Mouse (Mus musculus) hindbrain, embryonic 11.5 days (tissue): ENCODE data around the gene Rassf2. TPM values are rescaled to one million over a fixed set of nuclear protein-coding genes. Genes with fewer than 3 reads are reported as not detected.

Source experiments
- ATAC-seq: fragments of 200-750 bp; cut with Nextera tagmentation; 2 replicates; pipeline ENCODE4 v1.8.0; 2017; ENCODE audit warnings: mild to moderate bottlenecking, moderate TSS enrichment, moderate library complexity; ENCODE audit not compliant: low FRiP score
- DNase-seq: peaks from one replicate; pipeline ENCODE4 v3.0.0-alpha.2; 2015; ENCODE audit warnings: low spot score
- H3K27ac ChIP-seq: fragments of 300-500 bp; sonication (generic); 2 replicates; pipeline ENCODE4 v1.5.1; 2014; ENCODE audit warnings: mild to moderate bottlenecking, low read depth, low read length
- H3K27me3 ChIP-seq: fragments of 300-500 bp; sonication (generic); 2 replicates; pipeline ENCODE4 v1.6.1; 2014; ENCODE audit warnings: mild to moderate bottlenecking, low read length, moderate library complexity, mixed read lengths; ENCODE audit not compliant: control insufficient read depth, insufficient read depth
- H3K36me3 ChIP-seq: fragments of 300-500 bp; sonication (generic); 2 replicates; pipeline ENCODE4 v1.6.1; 2014; ENCODE audit warnings: mild to moderate bottlenecking, low read length, moderate library complexity, mixed read lengths; ENCODE audit not compliant: control insufficient read depth, insufficient read depth
- H3K4me1 ChIP-seq: fragments of 300-500 bp; sonication (generic); replicated peaks from 2 replicates; pipeline ENCODE4 v1.6.1; 2014; ENCODE audit warnings: low read length, mixed read lengths; ENCODE audit not compliant: control insufficient read depth, insufficient read depth
- H3K4me2 ChIP-seq: fragments of 300-500 bp; sonication (generic); replicated peaks from 2 replicates; pipeline ENCODE4 v1.6.1; 2014; ENCODE audit warnings: mild to moderate bottlenecking, low read depth, low read length
- H3K4me3 ChIP-seq: fragments of 300-500 bp; sonication (generic); 2 replicates; pipeline ENCODE4 v1.5.1; 2014; ENCODE audit warnings: low read depth, low read length
- H3K9ac ChIP-seq: fragments of 300-500 bp; sonication (generic); 2 replicates; pipeline ENCODE4 v1.6.1; 2014; ENCODE audit warnings: low read depth, low read length
- H3K9me3 ChIP-seq: fragments of 300-500 bp; sonication (generic); 2 replicates; pipeline ENCODE4 v1.6.1; 2016; ENCODE audit warnings: low read length; ENCODE audit not compliant: control insufficient read depth
- WGBS: fragments of 180-500 bp; shearing (Covaris S2); extraction: QIAGEN DNeasy Blood & Tissue Kit; methylation state at CpG from one replicate; pipeline ENCODE4 v1.1.7; 2014; 5-methylcytosine and 5-hydroxymethylcytosine counted together
- polyA plus RNA-seq: library from polyadenylated mRNA; unstranded; fragments of >200 nt; fragmentation: Nextera tagmentation; extraction: Ambion mirVana; gene quantifications from 2 replicates; pipeline ENCODE4 v1.2.1, GENCODE M21; 2014

Gene Rassf2
- polyA plus RNA-seq, 1 experiment from 2014 or later: 27.2 TPM

DNA sequence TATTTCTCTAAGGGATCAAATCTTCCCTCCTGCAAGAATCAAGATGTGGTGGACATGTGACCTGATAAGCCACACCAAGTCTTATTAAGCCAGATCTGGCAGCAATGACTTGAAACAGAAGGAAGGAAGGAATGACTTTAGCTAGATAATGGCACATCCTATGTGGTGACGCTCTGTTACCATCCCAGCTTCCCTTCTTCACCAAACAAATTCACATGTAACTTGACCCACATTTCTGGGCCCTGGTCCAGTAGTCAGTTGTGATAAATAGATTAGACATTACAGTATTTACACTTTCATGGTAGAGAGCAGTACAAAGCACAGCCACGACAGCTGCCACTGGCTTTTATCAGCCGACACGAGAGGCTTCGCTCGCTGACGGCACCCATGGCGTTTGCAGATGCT, 25.3 kb upstream of the Rassf2 start:
- no peaks in the 10 kb centered on the region for H3K4me1 ChIP-seq
- H3K4me3 ChIP-seq: no peak overlapping the region
- H3K36me3 ChIP-seq: no peaks in the 10 kb centered on the region
- ATAC-seq (no peak), DNase-seq (no peak)
- WGBS: 96% methylated on average over 8 of the region's 8 CpGs
- no peaks in the 10 kb centered on the region for H3K9me3 ChIP-seq
- no peak overlapping the region for H3K9ac ChIP-seq
- no peaks in the 10 kb centered on the region for H3K27me3 ChIP-seq
- H3K27ac ChIP-seq: no peak overlapping the region
- no peak overlapping the region for H3K4me2 ChIP-seq

DNA sequence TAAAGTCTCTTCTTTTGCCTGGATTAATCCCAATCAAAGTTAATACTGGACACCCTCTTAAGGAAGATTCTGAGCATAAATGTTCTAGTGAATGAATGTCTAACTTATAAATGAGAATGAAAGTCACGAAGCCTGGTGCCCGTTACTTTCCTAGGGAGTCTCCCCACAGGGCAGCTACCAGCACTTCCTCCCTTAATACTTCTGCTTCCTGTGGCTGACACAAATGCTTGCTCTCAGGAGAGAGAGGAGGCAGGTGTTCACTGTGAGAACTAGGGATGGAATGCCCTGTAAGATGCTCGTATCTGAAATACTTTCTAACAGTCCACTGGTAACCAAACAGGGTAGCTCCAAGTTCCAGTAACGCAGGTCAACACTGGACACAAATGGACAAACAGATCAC, 23.8 kb upstream of the Rassf2 start:
- H3K9ac ChIP-seq: no peak overlapping the region
- H3K4me2 ChIP-seq: no peak overlapping the region
- no peaks in the 10 kb centered on the region for H3K9me3 ChIP-seq
- H3K27me3 ChIP-seq: no peaks in the 10 kb centered on the region
- no peak for ATAC-seq
- DNase-seq: no peak
- H3K4me1 ChIP-seq: no peaks in the 10 kb centered on the region
- WGBS: 94% methylated on average over 4 of the region's 4 CpGs
- H3K4me3 ChIP-seq: no peak overlapping the region
- no peak overlapping the region for H3K27ac ChIP-seq
- H3K36me3 ChIP-seq: no peaks in the 10 kb centered on the region

DNA sequence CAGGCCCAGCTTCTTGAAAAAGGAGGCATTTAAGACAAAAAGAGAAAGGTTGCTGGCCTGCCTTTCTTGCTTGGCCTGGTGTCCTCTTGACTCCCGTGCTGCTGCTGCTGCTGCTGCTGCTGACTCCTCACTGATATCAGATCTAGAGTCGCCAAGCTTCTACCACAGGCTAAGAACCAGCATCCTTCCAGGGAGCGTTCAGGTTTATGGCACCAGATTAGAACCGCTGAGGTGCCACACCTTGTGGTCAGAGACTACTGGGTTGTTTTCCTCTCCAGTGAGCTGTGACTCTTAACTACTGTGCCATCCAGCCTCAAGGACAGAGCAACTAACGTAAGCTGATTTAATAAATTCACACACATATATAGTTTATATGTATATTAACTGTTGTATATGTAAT, 21.7 kb upstream of the Rassf2 start:
- Histone ChIP-seq H3K36me3 (no peaks in the 10 kb centered on the region), H3K27me3 (no peaks in the 10 kb centered on the region), H3K9me3 (no peaks in the 10 kb centered on the region), H3K4me2 (no peak overlapping the region), H3K4me1 (no peaks in the 10 kb centered on the region), H3K9ac (no peak overlapping the region), H3K27ac (no peak overlapping the region), H3K4me3 (no peak overlapping the region)
- ATAC-seq: no peak
- DNase-seq: no peak
- WGBS: 83% methylated on average over 5 of the region's 5 CpGs

DNA sequence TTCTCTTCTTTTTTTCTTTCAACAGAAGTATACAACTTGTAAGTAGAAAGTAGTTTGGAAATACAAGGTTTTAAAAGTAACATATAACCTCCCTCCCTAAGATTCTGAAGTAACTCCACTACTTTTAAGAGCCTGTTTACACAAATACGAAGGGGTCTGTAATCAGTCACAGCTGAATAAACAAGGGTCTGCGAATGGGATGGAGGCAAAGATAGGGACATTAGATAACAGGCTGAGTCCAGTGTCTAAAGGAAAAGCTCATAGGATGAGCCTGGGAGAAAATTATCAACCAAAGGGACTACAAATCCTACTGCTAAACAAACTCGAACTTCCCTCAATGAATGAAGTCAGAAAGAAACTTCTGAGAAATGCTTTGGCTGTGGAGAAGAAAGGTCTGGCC, 19.9 kb upstream of the Rassf2 start:
- ATAC-seq: no peak
- Histone ChIP-seq H3K4me3 (no peak overlapping the region), H3K27me3 (no peaks in the 10 kb centered on the region), H3K9me3 (no peaks in the 10 kb centered on the region), H3K4me2 (no peak overlapping the region), H3K27ac (no peak overlapping the region), H3K4me1 (no peaks in the 10 kb centered on the region), H3K9ac (no peak overlapping the region), H3K36me3 (no peaks in the 10 kb centered on the region)
- 51% methylated on average over 3 of the region's 3 CpGs for WGBS
- no peak for DNase-seq

DNA sequence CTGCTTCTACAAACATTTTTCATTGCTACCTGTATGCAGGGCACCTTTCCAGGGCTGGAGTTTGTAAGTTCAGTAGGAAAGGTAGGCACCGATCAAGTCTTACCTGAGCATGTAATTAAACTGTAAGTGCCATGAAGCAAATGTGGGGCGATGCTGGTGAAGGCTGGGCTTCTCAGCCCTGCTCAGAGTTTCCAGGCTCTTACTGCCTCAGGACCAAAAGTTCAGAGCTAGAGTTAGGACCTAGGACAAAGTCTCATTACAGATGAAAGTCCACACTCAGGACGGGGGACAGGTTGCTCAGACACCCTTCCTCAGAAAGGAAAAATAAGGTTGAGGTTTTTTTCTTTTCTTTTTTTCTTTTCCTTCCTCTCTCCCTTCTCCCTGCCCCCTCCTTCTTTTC, 19.4 kb upstream of the Rassf2 start:
- Histone ChIP-seq H3K9me3 (no peaks in the 10 kb centered on the region), H3K4me2 (no peak overlapping the region), H3K27ac (no peak overlapping the region), H3K27me3 (no peaks in the 10 kb centered on the region), H3K9ac (no peak overlapping the region), H3K4me3 (no peak overlapping the region), H3K4me1 (no peaks in the 10 kb centered on the region), H3K36me3 (no peaks in the 10 kb centered on the region)
- DNase-seq: no peak
- 77% methylated on average over 3 of the region's 3 CpGs for WGBS
- no peak for ATAC-seq

DNA sequence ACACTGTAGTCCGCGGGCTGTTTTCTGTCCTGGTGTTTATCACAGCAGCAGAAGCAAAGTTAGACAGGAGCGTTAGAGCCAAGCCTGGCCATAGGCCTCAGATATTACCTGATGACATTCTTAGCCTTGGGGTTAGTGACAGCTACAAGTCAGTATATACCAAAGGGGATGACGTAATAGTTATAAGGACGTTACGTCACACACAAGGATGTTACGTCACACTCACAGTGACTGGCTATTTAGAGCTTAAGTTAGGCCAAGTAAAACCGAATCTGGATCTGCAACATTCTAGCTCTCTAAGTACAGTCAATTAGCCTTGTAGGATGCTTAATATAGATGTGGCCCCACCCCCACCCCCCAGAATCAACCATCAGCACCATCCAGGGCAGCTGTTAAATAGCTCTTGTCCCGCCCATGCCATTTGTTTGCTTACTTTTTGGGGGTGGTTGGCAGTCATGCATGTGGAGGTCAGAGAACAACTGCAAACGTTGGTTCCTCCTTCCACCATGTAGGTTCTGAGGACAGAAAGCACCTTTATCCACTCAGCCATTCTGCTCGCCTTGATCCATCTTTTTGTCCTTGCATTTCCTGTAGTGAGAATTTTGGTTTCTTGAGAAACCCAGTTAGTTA, 18.2 kb upstream of the Rassf2 start:
- Histone ChIP-seq H3K4me1 (no peaks in the 10 kb centered on the region), H3K36me3 (no peaks in the 10 kb centered on the region), H3K9ac (no peak overlapping the region), H3K27ac (no peak overlapping the region), H3K27me3 (no peaks in the 10 kb centered on the region), H3K9me3 (no peaks in the 10 kb centered on the region), H3K4me2 (no peak overlapping the region), H3K4me3 (no peak overlapping the region)
- DNase-seq (no peak), ATAC-seq (no peak)
- WGBS: 89% methylated on average over 11 of the region's 11 CpGs

DNA sequence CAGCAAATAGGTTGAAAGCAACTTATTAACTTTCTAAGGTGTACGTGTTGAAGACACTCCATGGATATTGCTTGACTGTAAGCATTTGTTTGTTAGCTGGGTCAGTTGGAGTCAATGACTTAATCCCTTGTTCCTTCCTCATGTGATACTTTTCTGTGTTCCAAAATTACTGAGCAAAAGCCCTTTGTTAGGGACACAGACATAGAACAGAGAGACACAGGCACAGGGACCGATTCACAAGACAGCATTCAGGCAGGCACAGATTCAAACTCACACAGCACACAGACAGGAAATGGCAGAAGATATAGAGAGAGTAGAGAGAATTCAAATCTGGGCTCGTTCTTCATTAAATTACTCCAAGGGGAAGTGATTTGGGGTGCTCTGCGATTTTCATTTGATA, 17.3 kb upstream of the Rassf2 start:
- ATAC-seq: no peak

DNA sequence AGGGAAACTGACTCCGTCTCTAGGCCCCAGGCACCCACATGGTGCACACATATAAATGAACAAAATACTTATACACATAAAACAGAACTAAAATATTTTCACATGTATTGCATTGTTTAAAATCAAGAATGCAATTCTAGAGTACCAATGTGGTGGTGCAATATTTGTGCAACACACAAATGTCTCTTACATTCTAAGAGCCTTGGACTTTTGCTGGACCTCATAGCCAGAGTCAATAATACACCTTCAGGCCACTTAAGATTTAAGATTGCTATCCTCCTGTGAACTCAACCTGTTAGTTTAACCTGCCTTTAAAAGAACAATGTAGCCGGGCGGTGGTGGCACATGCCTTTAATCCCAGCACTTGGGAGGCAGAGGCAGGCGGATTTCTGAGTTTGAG, 16.6 kb upstream of the Rassf2 start:
- Histone ChIP-seq H3K9me3 (no peaks in the 10 kb centered on the region), H3K4me1 (no peaks in the 10 kb centered on the region), H3K36me3 (no peaks in the 10 kb centered on the region), H3K4me2 (no peak overlapping the region), H3K4me3 (no peak overlapping the region), H3K9ac (no peak overlapping the region), H3K27me3 (no peaks in the 10 kb centered on the region), H3K27ac (no peak overlapping the region)
- WGBS: 90% methylated on average over 4 of the region's 4 CpGs
- ATAC-seq (no peak), DNase-seq (no peak)

More for the DNA sequence above, 17.3 kb upstream of the Rassf2 start:
- no peak overlapping the region for H3K27ac ChIP-seq
- H3K9me3 ChIP-seq: no peaks in the 10 kb centered on the region
- H3K4me1 ChIP-seq: no peaks in the 10 kb centered on the region
- no peak overlapping the region for H3K4me3 ChIP-seq
- no peaks in the 10 kb centered on the region for H3K36me3 ChIP-seq
- H3K4me2 ChIP-seq: no peak overlapping the region
- WGBS: 85% methylated on average over 4 of the region's 4 CpGs
- DNase-seq: no peak
- no peak overlapping the region for H3K9ac ChIP-seq
- no peaks in the 10 kb centered on the region for H3K27me3 ChIP-seq

DNA sequence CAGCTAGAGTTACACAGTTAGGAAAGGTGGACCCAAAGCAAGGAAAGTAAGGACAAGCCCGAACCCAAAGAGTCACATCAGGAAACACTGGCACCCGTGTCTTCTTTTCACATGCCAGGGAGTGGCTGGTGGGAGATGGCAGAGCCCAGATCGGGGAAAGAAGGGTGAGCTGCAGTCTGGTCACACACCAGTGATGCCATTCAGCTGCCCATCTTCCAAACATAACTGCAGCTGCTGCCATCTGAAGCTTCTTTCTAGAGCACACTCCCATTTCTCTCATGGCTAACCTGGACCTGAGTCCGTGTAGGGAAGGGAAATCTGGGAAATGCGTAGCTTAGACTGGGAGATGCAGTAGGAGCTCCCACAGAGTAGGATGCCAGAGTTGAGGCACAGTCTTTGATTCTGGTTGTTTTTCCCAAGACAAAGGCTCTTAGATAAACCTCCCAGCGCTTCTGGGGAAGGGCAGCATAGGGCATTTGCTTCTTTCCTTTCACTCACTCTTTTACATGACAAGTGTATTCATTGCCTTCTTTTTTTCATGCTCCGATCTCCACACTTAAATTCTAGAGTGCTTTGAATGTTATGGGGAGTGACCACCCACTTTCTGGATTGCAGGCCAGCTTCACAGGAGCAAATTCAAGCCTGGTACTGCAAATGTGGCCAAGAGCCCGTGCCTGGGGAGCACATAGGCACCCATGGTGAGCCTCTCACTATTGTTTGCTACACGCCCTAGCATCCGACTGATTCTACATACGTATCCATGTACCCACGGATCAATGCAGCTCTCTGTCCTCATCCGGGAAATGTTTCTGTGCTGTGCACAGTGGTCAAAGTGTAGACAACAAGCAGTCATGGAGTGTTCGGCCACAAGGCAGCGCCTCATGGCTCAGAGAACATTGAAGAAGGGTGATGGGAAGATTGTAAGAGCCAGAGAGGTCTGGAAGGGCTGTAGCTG, 14.5 kb upstream of the Rassf2 start:
- no peak for ATAC-seq
- 62% methylated on average over 15 of the region's 15 CpGs for WGBS

More for the DNA sequence above, 14.5 kb upstream of the Rassf2 start:
- no peaks in the 10 kb centered on the region for H3K9me3 ChIP-seq
- no peak overlapping the region for H3K9ac ChIP-seq
- H3K27ac ChIP-seq: no peak overlapping the region
- H3K27me3 ChIP-seq: no peaks in the 10 kb centered on the region
- no peak overlapping the region for H3K4me3 ChIP-seq
- H3K4me2 ChIP-seq: no peak overlapping the region
- no peak for DNase-seq
- no peaks in the 10 kb centered on the region for H3K4me1 ChIP-seq
- H3K36me3 ChIP-seq: no peaks in the 10 kb centered on the region
